Mouse (Mus musculus): ENCODE measurements at regions not wholly inside any gene's neighbourhood (a gene's known extent, or its start where the extent isn't known, plus 50 kb on each side); places are given as distances from the start of the nearest gene placed in this dataset.

GRCm38 (mm10) chr4:68312751-68313150 is 641.4 kb downstream of the Brinp1 start:
- WGBS, result 90% methylated on average over 4 of the region's 4 CpGs
- H3K4me1 ChIP-seq (replicated peaks), result no peaks in the 10 kb centered on the region
- H3K4me2 ChIP-seq, result no peak overlapping the region
- no peaks in the 10 kb centered on the region for H3K27me3 ChIP-seq
- no peak overlapping the region for H3K27ac ChIP-seq (replicated peaks)
- no peak overlapping the region for H3K9ac ChIP-seq
- no peaks in the 10 kb centered on the region for H3K36me3 ChIP-seq
- ATAC-seq (ENCODE audit: low read depth), result no peak
- no peak overlapping the region for H3K4me3 ChIP-seq
- no peaks in the 10 kb centered on the region for H3K9me3 ChIP-seq

DNA sequence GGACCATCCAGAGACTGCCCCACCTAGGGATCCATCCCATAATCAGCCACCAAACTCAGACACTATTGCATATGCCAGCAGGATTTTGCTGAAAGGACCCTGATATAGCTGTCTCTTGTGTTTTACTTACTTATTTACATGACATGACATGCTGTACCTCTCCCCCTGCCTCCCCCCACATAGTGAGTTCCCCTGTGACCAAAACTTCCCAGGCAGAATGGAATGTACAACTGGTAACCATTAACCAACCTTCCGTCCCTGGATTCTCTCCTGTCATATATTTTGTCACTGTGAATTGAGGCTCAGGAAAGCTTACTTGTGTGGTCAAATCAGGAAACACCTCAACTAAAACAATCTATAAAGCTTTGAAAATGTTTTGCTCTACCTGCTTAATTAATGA is 669.4 kb downstream of the Brinp1 start:
- ATAC-seq (ENCODE audit: low read depth), result no peak
- H3K4me2 ChIP-seq, result no peak overlapping the region
- no peak overlapping the region for H3K9ac ChIP-seq
- H3K27ac ChIP-seq (replicated peaks), result no peak overlapping the region
- no peaks in the 10 kb centered on the region for H3K4me1 ChIP-seq (replicated peaks)
- 56% methylated on average over 1 of the region's 1 CpGs for WGBS
- no peaks in the 10 kb centered on the region for H3K36me3 ChIP-seq
- no peaks in the 10 kb centered on the region for H3K9me3 ChIP-seq
- H3K27me3 ChIP-seq, result no peaks in the 10 kb centered on the region
- H3K4me3 ChIP-seq, result no peak overlapping the region

- Histone ChIP-seq H3K4me1 (replicated peaks) (no peaks in the 10 kb centered on the region), H3K27me3 (no peaks in the 10 kb centered on the region), H3K9ac (no peak overlapping the region), H3K27ac (replicated peaks) (no peak overlapping the region), H3K4me3 (no peak overlapping the region), H3K9me3 (no peaks in the 10 kb centered on the region), H3K36me3 (no peaks in the 10 kb centered on the region), H3K4me2 (no peak overlapping the region)
- 71% methylated on average over 1 of the region's 1 CpGs for WGBS
- no peak for ATAC-seq (ENCODE audit: low read depth)
Measured at GRCm38 (mm10) chr4:68280903-68281302, 673.3 kb downstream of the Brinp1 start.

- ATAC-seq (ENCODE audit: low read depth), result no peak
- H3K4me2 ChIP-seq, result no peak overlapping the region
- no peaks in the 10 kb centered on the region for H3K4me1 ChIP-seq (replicated peaks)
- H3K9ac ChIP-seq, result no peak overlapping the region
- no peaks in the 10 kb centered on the region for H3K36me3 ChIP-seq
- no peaks in the 10 kb centered on the region for H3K27me3 ChIP-seq
- H3K27ac ChIP-seq (replicated peaks), result no peak overlapping the region
- H3K9me3 ChIP-seq, result no peaks in the 10 kb centered on the region
- no peak overlapping the region for H3K4me3 ChIP-seq
- 86% methylated on average over 3 of the region's 3 CpGs for WGBS
Measured at GRCm38 (mm10) chr4:68275063-68275708, 679.0 kb downstream of the Brinp1 start.
